Mouse (Mus musculus) embryonic facial prominence, embryonic 15.5 days (tissue): ENCODE data around the gene Zfp692. TPM values are rescaled to one million over a fixed set of nuclear protein-coding genes. Genes with fewer than 3 reads are reported as not detected.

Experiments used
- ATAC-seq: fragments of 200-750 bp; cut with Nextera tagmentation; 2 replicates; pipeline ENCODE4 v1.8.0; 2017; ENCODE audit warnings: low read depth, moderate TSS enrichment; ENCODE audit not compliant: insufficient number of reproducible peaks, low FRiP score, low TSS enrichment
- H3K27ac ChIP-seq: fragments of 300-500 bp; sonication (generic); replicated peaks from 2 replicates; pipeline ENCODE4 v1.5.1; 2015; ENCODE audit warnings: mild to moderate bottlenecking, inconsistent platforms
- H3K27me3 ChIP-seq: fragments of 300-500 bp; sonication (generic); 2 replicates; pipeline ENCODE4 v1.6.1; 2015; ENCODE audit warnings: inconsistent platforms
- H3K36me3 ChIP-seq: fragments of 300-500 bp; sonication (generic); 2 replicates; pipeline ENCODE4 v1.6.1; 2015; ENCODE audit warnings: mild to moderate bottlenecking, inconsistent platforms
- H3K4me1 ChIP-seq: fragments of 300-500 bp; sonication (generic); 2 replicates; pipeline ENCODE4 v1.6.1; 2015; ENCODE audit warnings: inconsistent platforms
- H3K4me2 ChIP-seq: fragments of 300-500 bp; sonication (generic); replicated peaks from 2 replicates; pipeline ENCODE4 v1.6.1; 2015; ENCODE audit warnings: mild to moderate bottlenecking, inconsistent platforms
- H3K4me3 ChIP-seq: fragments of 300-500 bp; sonication (generic); replicated peaks from 2 replicates; pipeline ENCODE4 v1.5.1; 2015; ENCODE audit warnings: mild to moderate bottlenecking, inconsistent platforms
- H3K9ac ChIP-seq: fragments of 300-500 bp; sonication (generic); 2 replicates; pipeline ENCODE4 v1.6.1; 2015; ENCODE audit warnings: inconsistent platforms
- H3K9me3 ChIP-seq: fragments of 300-500 bp; sonication (generic); replicated peaks from 2 replicates; pipeline ENCODE4 v1.6.1; 2016; ENCODE audit warnings: inconsistent platforms
- WGBS: fragments of 180-500 bp; shearing (Covaris S2); methylation state at CpG from one replicate; pipeline ENCODE4 v1.1.7; 2015; 5-methylcytosine and 5-hydroxymethylcytosine counted together
- polyA plus RNA-seq: library from polyadenylated mRNA; unstranded; fragments of >200 nt; fragmentation: Nextera tagmentation; extraction: Ambion mirVana; gene quantifications from 2 replicates; pipeline ENCODE4 v1.2.1, GENCODE M21; 2015

Zfp692 gene
- polyA plus RNA-seq, 1 experiment from 2014 or later, result 37.1 TPM

DNA sequence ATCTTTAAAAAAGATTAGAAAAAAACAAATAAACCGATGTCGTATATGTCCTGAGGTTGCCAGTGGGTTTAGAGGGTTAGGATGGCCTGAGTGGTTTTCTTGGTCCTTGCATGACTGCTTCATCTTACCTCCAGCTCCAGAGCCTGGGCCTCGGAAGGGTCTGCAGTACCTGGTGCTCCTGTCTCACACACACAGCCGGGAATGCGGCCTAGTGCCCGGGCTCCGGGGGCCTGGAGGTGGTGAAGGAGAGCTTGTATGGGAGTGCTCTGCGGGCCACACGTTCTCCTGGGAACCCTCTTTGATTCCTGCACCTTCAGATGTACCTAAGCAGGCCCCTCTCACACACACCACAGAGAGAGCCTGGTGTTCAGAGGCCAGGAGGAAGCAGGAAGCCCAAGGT lies 1.8 kb downstream of the Zfp692 start:
- peaks cover 15% of the 10 kb centered on the region for H3K4me1 ChIP-seq
- no peak overlapping the region for H3K27ac ChIP-seq
- no peaks in the 10 kb centered on the region for H3K27me3 ChIP-seq
- no peak overlapping the region for H3K9ac ChIP-seq
- no peaks in the 10 kb centered on the region for H3K9me3 ChIP-seq
- H3K4me3 ChIP-seq, result no peak overlapping the region
- H3K36me3 ChIP-seq, result peaks cover 10% of the 10 kb centered on the region; the same call in 1 of the 2 replicates
- ATAC-seq, result no peak
- WGBS, result 94% methylated on average over 9 of the region's 9 CpGs
- H3K4me2 ChIP-seq, result no peak overlapping the region

DNA sequence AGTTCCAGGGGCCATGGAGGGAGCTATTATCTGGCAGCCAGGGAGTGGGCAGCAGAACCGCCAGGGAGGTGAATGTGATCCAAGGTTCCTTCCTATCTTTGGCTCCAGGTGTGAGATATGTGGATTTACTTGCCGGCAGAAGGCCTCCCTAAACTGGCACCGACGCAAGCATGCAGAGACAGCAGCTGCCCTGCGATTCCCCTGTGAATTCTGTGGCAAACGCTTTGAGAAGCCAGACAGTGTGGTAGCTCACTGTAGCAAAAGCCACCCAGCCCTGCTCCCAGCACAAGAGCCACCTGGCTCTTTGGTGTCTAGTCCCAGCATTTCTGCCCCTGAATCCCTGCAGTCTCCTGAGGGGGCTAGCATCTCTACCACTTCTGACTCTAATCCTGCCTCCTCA lies 7.2 kb downstream of the Zfp692 start:
- H3K36me3 ChIP-seq, result peaks cover 55% of the 10 kb centered on the region
- no peaks in the 10 kb centered on the region for H3K4me1 ChIP-seq
- ATAC-seq, result no peak
- H3K9me3 ChIP-seq, result no peaks in the 10 kb centered on the region
- 77% methylated on average over 6 of the region's 6 CpGs for WGBS
- no peaks in the 10 kb centered on the region for H3K27me3 ChIP-seq
- no peak overlapping the region for H3K4me3 ChIP-seq
- H3K27ac ChIP-seq, result no peak overlapping the region
- H3K9ac ChIP-seq, result no peak overlapping the region
- no peak overlapping the region for H3K4me2 ChIP-seq

DNA sequence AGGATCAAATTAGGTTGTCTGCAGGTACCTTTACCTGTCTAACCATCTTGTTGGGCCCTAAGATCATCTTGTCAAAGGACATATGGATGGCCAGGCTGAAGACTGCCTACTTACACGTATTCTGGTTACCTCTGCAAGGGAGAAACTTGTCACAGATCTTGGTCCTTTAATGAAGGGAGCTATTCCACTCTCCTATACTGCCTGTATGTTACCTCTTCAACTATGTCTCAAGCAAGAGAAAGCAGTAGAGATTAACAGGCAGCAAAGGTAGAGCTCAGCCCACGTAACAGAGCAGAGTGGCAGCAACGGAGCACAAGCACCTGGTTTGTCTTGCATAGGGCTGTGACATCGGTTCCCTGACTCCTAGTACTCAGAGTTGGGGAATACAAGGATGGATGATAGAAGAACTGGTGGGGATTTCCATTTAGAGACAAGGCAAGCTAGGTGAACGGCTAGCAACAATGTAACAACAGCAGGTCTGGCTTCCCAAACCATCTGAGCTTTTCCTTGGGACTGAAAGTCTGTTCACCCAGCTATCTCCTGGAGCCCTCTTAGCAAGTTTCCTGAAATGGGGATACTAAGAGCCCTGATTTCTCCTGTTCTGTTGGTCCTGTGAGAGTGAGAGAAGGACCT lies 8.8 kb downstream of the Zfp692 start:
- no peak for ATAC-seq
- WGBS, result 91% methylated on average over 5 of the region's 5 CpGs
- Histone ChIP-seq H3K4me3 (no peak overlapping the region), H3K27ac (no peak overlapping the region), H3K4me2 (no peak overlapping the region), H3K9ac (no peak overlapping the region), H3K4me1 (no peaks in the 10 kb centered on the region), H3K9me3 (no peaks in the 10 kb centered on the region), H3K36me3 (peaks cover 63% of the 10 kb centered on the region), H3K27me3 (no peaks in the 10 kb centered on the region)

DNA sequence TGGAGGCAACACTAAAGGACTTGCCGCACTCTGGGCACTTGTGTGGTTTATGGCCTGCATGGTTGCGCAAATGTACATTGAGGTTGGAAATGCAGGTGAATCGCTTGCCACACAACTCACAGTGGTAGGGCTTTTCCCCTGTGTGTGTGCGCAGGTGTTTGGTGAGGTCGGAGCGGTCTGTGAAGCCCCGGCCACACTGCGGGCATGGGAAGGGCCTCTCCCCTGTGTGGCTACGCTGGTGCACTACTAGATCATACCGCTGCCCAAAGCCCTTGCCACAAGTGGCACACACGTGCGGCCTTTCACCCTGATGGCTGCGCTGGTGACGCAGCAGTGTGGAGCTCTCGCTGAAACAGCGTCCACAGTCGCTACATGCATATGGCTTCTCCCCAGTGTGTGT lies 9.5 kb downstream of the Zfp692 start:
- H3K27ac ChIP-seq, result no peak overlapping the region
- no peak overlapping the region for H3K4me2 ChIP-seq
- H3K9me3 ChIP-seq, result no peaks in the 10 kb centered on the region
- no peaks in the 10 kb centered on the region for H3K27me3 ChIP-seq
- no peaks in the 10 kb centered on the region for H3K4me1 ChIP-seq
- no peak overlapping the region for H3K9ac ChIP-seq
- no peak for ATAC-seq
- WGBS, result 84% methylated on average over 17 of the region's 17 CpGs
- no peak overlapping the region for H3K4me3 ChIP-seq
- peaks cover 63% of the 10 kb centered on the region for H3K36me3 ChIP-seq

DNA sequence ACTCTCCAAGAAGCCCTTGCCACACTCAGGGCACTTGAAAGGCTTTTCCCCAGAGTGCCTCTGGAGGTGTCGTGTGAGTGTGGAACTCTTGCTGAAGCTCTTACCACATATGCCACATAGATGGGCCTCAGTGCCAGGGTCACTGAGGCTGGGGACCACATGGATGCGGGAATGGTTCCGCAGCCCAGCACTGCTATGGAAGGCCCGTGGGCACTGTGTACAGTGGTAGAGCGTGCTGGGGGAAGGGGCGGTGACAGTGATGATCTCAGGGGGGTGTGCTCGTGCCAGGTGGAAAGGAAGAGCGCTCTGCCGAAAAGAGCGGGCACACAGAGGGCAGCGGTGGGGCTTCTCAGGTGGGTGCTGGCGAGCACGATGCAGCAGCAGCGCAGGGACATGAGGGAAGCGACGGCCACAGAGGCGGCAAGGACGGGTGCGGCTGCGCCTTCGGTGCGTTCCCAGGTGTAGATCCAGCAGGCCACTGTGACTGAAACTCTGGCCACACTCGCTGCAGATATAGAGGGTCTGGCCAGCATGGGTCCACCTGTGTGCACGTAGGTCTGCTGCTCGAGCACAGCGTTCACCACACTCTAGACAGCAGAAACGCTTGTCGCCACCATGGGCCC lies 10.0 kb downstream of the Zfp692 start:
- H3K4me3 ChIP-seq, result no peak overlapping the region
- H3K27me3 ChIP-seq, result no peaks in the 10 kb centered on the region
- H3K36me3 ChIP-seq, result peaks cover 58% of the 10 kb centered on the region
- no peak for ATAC-seq
- peaks cover 5% of the 10 kb centered on the region for H3K4me1 ChIP-seq
- H3K9ac ChIP-seq, result no peak overlapping the region
- no peak overlapping the region for H3K4me2 ChIP-seq
- WGBS, result 72% methylated on average over 28 of the region's 28 CpGs
- H3K27ac ChIP-seq, result no peak overlapping the region
- no peaks in the 10 kb centered on the region for H3K9me3 ChIP-seq

DNA sequence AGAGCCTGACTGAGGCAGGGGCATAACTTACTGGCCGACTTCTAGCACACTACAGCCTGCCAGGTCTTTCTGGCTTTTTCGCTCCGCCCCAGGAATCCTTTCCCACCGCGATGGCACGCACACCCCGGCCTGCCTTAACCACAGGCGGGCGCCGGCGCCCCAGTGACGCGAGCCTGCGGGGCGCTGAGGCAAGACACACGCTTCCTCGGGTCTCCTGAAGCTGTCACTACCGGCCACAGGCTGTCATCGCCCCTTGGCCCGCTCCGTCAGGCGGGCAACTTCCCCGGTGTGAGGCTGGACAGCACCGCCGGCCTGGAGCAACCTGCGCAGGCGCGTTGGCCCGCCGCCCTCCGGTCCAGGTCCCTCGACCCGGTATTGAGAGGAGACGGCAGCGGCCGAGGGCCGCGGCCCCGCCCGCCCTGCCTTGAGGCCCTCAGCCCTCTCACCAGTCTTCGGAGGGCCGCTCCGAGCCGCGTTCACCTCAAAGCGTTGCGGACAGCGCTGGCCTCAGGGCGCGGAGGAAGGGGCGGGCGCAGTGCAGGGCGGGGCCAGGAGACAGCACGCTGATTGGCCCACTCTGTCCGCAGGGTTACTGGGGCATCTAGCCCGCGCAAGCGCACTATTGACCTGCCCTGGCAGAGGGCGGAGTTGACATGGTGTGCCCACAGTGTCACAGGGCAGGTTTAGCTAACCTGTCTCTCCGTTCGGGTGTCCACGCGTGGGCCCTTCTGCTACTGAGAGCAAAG lies 16.1 kb downstream of the Zfp692 start:
- Histone ChIP-seq H3K4me2 (peak overlapping the region; percentile 89), H3K27me3 (no peaks in the 10 kb centered on the region), H3K27ac (peak overlapping the region; percentile 97), H3K9ac (peak overlapping the region; percentile 70), H3K4me1 (peaks cover 15% of the 10 kb centered on the region), H3K9me3 (0 out of 2 replicates have a peak, but pooled peaks cover 3% of the 10 kb centered on the region), H3K4me3 (peak overlapping the region; percentile 76), H3K36me3 (peaks cover 38% of the 10 kb centered on the region)
- peak; percentile 98 for ATAC-seq
- under 1% methylated on average over 60 of the region's 63 CpGs for whole genome bisulfite sequencing

DNA sequence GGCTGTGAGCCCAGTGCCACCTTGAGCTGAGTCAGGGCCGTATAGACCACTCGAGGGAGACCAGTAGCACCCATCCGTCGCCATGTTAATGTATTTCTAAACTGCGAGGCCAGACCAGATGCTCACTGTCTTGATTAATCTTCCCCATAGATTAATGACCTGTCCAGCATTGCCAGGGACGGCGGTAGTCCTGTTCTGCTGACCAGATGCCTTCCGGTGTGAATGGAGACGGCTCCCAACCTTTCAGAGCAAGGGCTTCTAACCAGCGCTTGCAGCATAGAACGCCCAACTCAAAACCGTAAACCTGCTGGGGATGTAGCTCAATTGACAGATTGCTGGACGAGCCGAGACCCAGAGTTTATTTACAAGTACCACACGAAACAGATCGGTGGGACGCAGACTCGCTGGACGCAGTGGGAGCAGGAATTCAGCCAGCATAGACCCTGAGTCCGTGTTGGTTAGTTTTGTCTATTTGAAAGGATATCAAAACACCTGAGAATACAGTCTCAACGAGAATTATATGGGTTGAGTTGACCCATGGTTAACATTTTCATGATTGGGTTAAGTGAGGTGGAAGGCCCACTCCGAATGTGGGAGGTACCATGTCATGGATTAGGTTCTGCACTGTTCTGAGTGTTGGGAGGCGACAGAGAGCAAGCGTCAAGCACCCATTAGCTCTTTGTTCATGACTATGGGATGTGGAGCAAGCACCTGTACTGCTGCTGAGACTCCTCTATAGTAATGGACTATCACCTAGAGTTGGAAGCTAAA lies 16.9 kb downstream of the Zfp692 start:
- Histone ChIP-seq H3K27me3 (no peaks in the 10 kb centered on the region), H3K9me3 (0 out of 2 replicates have a peak, but pooled peaks cover 3% of the 10 kb centered on the region), H3K36me3 (peaks cover 34% of the 10 kb centered on the region), H3K4me2 (peak overlapping the region; percentile 89), H3K4me3 (peak overlapping the region; percentile 76), H3K4me1 (peaks cover 18% of the 10 kb centered on the region), H3K27ac (peak overlapping the region; percentile 97), H3K9ac (peak overlapping the region; percentile 70)
- ATAC-seq, result no peak
- WGBS, result 14% methylated on average over 24 of the region's 24 CpGs

DNA sequence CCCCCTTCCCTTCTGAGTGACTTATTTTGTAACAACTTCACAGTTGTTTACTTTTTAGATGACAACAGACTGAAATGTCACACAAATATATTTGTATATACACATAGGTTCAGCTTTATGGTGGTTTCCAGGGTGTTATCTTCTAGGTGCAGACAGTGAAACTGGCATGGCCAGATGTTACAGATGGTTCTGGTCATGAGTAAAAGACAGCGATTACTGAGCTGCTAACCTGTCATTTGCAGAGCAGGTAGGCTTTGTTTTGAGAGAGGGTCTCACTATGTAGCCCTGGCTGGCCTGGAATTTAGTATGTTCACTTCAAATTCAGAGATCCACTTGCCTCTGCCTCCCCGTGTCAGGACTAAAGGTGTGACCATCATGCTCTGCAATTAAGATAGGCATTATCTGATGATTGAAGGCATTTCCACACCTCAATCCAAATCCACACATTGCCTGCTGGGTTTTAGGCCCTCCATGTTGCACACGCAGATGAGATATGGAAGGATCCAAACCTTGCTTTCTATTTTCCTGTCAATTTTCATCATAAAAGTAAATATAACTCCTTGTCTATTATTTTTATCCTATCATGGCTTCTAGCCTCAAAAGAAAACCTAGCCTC lies 17.9 kb downstream of the Zfp692 start:
- no peak for ATAC-seq
- H3K4me2 ChIP-seq, result no peak overlapping the region
- no peak overlapping the region for H3K4me3 ChIP-seq
- H3K27ac ChIP-seq, result no peak overlapping the region
- no peaks in the 10 kb centered on the region for H3K27me3 ChIP-seq
- H3K9me3 ChIP-seq, result 0 out of 2 replicates have a peak, but pooled peaks cover 3% of the 10 kb centered on the region
- 82% methylated on average over 3 of the region's 3 CpGs for WGBS
- H3K9ac ChIP-seq, result no peak overlapping the region
- peaks cover 27% of the 10 kb centered on the region for H3K36me3 ChIP-seq
- peaks cover 27% of the 10 kb centered on the region for H3K4me1 ChIP-seq

DNA sequence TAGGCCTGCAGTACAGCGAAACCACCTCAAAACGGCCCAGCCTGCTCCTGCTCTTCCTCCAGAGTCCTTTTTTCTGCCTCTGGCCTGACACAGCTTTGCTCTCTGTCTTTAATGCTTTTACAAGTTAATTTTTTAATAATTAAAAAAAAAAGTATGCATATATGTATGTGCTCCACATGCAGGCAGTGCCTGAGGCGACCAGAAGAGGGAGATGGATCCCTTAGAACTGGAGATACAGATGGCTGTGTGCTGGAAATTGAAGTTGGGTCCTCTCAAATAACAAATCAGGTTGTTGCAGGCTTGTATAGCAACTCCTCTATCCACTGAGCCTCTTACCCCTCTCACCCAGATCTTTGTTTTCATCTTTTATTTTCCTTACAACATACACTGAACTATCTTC lies 19.9 kb downstream of the Zfp692 start:
- no peak overlapping the region for H3K27ac ChIP-seq
- no peak overlapping the region for H3K4me2 ChIP-seq
- H3K9me3 ChIP-seq, result 0 out of 2 replicates have a peak, but pooled peaks cover 3% of the 10 kb centered on the region
- H3K27me3 ChIP-seq, result no peaks in the 10 kb centered on the region
- H3K36me3 ChIP-seq, result peaks cover 18% of the 10 kb centered on the region; the same call in 1 of the 2 replicates
- H3K9ac ChIP-seq, result no peak overlapping the region
- no peak overlapping the region for H3K4me3 ChIP-seq
- WGBS, result 94% methylated on average over 3 of the region's 3 CpGs
- no peak for ATAC-seq
- peaks cover 32% of the 10 kb centered on the region for H3K4me1 ChIP-seq

DNA sequence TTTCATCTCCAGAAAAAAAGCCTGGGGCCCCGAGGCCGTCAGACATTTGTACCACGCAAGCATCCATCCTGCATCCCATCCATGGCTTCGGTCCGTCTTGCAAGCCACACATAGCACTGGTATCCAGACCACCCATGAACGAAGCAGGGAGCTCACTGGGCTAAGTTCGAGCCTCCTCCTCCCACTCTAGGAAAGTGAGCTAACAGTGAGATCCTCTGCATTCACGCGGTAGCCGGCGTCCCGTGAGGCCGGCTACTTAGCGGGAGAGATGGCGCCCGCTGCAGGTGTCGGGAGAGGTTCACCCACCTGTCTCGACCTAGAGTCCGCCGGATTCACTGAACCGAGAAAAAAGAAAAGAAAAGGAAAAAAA lies 23.0 kb downstream of the Zfp692 start:
- Histone ChIP-seq H3K4me3 (peak overlapping the region; percentile 84), H3K27me3 (no peaks in the 10 kb centered on the region), H3K27ac (peak overlapping the region; percentile 86), H3K9ac (peak overlapping the region; percentile 88), H3K4me2 (peak overlapping the region; percentile 90), H3K4me1 (peaks cover 32% of the 10 kb centered on the region), H3K36me3 (peaks cover 24% of the 10 kb centered on the region; the same call in 1 of the 2 replicates), H3K9me3 (0 out of 2 replicates have a peak, but pooled peaks cover 3% of the 10 kb centered on the region)
- WGBS, result under 1% methylated on average over 21 of the region's 21 CpGs
- peak; percentile 61; the same call in 1 of the 2 replicates for ATAC-seq
